Mouse (Mus musculus): Measurements from ENCODE around the gene Gm20807.
"Not testable (repeated sequence)": the region's sequence is repeated elsewhere in the genome, so short reads cannot be mapped to it uniquely, and the experiment has no call there.

The Gm20807 gene

DNA sequence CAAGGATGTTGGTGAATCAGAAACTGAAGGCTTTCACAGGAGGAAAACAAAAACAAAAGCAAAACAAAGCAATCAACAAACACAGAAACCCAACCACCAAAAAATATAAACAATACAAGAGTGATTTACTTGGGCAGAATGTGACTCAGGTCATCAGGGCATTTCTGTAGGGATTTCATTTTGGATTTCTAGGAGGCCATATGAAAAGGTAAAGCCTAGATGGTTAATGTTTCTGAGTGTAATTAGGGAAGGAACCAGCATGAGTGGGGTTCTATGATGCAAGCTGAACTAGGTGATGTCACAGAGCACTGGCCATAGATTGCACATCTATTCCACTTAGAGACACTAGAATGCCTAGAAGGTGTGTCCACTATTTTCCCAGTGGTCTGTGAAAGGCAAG, at the start of gene Gm20807:
Gene Gm20807, plus strand, starts transcription at position 301 of the 400 bp plus-strand sequence.
- DNase-seq (ENCODE audit: low spot score), result not testable (repeated sequence)

All from urinary bladder, postnatal 25 days (tissue).